Mouse (Mus musculus): ENCODE measurements around the gene Plk3.

Gene Plk3

DNA sequence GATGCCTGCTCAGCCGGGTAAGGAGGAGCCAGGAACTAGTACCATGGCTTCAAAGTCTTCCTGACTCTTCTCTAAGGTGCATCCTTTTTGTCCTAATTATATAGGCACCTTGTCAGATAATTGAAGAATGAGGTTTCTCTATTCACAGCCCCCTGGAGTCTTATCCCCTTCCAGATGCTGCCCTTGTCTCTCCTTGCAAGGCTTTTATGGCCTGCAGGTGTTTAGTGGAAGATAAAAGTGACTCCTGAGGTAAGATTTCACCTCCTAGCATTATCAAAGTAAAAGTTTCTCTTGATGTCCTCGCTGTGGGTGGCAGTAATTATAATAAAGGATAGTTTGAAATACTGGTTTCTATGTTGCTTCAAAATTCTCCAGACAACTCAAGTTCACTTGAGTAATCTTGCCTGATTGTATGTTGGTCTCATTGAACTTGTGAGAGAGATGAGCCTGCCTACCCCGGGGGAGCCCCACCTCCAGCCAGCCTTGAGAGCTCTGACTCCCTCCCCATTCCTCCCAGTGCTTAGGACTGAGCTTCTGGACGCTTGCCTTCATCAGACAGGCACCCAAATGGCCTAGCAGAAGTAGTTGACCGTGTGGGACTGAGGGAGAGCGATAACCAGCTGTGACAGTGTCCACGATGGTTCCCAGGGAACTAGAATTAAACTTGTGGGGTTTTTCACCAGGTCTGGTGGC lies 45.7 kb downstream of the Plk3 start:
- DNase-seq (ENCODE audit: low read depth, low spot score), result no peak
